Mouse (Mus musculus) neural tube, embryonic 13.5 days (tissue): ENCODE measurements around the gene Ralgapa2. TPM values are rescaled to one million over a fixed set of nuclear protein-coding genes. Genes with fewer than 3 reads are reported as not detected.
A peak's percentile ranks its signal among the peaks of the same experiment; 100 is the strongest.

Source experiments
- ATAC-seq: fragments of 200-750 bp; cut with Nextera tagmentation; 2 replicates; pipeline ENCODE4 v1.8.0; 2017; ENCODE audit warnings: low read depth, mild to moderate bottlenecking, moderate TSS enrichment, moderate library complexity
- H3K27ac ChIP-seq: fragments of 300-500 bp; sonication (generic); replicated peaks from 2 replicates; pipeline ENCODE4 v1.5.1; 2015; ENCODE audit warnings: moderate library complexity, mild to moderate bottlenecking, inconsistent platforms
- H3K27me3 ChIP-seq: fragments of 300-500 bp; sonication (generic); 2 replicates; pipeline ENCODE4 v1.6.1; 2015; ENCODE audit warnings: mild to moderate bottlenecking, inconsistent platforms
- H3K36me3 ChIP-seq: fragments of 300-500 bp; sonication (generic); 2 replicates; pipeline ENCODE4 v1.6.1; 2015; ENCODE audit warnings: mild to moderate bottlenecking, inconsistent platforms
- H3K4me1 ChIP-seq: fragments of 300-500 bp; sonication (generic); replicated peaks from 2 replicates; pipeline ENCODE4 v1.6.1; 2015; ENCODE audit warnings: inconsistent platforms
- H3K4me2 ChIP-seq: fragments of 300-500 bp; sonication (generic); 2 replicates; pipeline ENCODE4 v1.6.1; 2015; ENCODE audit warnings: inconsistent platforms, mild to moderate bottlenecking, moderate library complexity
- H3K4me3 ChIP-seq: fragments of 300-500 bp; sonication (generic); 2 replicates; pipeline ENCODE4 v1.5.1; 2015; ENCODE audit warnings: mild to moderate bottlenecking, inconsistent platforms
- H3K9ac ChIP-seq: fragments of 300-500 bp; sonication (generic); 2 replicates; pipeline ENCODE4 v1.6.1; 2015; ENCODE audit warnings: moderate library complexity, mild to moderate bottlenecking, inconsistent platforms
- H3K9me3 ChIP-seq: fragments of 300-500 bp; sonication (generic); 2 replicates; pipeline ENCODE4 v1.6.1; 2016; ENCODE audit warnings: inconsistent platforms
- WGBS: fragments of 180-500 bp; shearing (Covaris S2); methylation state at CpG from one replicate; pipeline ENCODE4 v1.1.7; 2015; 5-methylcytosine and 5-hydroxymethylcytosine counted together
- polyA plus RNA-seq: library from polyadenylated mRNA; unstranded; fragments of >200 nt; fragmentation: Nextera tagmentation; extraction: Ambion mirVana; gene quantifications from 2 replicates; pipeline ENCODE4 v1.2.1, GENCODE M21; 2015

The Ralgapa2 gene
- polyA plus RNA-seq, 1 experiment from 2014 or later, result 9.3 TPM

- Histone ChIP-seq H3K9me3 (no peaks in the 10 kb centered on the region), H3K27ac (no peak overlapping the region), H3K4me3 (no peak overlapping the region), H3K36me3 (no peaks in the 10 kb centered on the region), H3K4me2 (no peak overlapping the region), H3K27me3 (peaks cover 13% of the 10 kb centered on the region), H3K4me1 (peaks cover 32% of the 10 kb centered on the region), H3K9ac (no peak overlapping the region)
- WGBS, result 38% methylated on average over 5 of the region's 5 CpGs
- ATAC-seq, result 0 out of 2 replicates have a peak, but pooled peaks have one; percentile 41
Observed at GRCm38 (mm10) chr2:146331894-146332476, 180.2 kb downstream of the Ralgapa2 start.

GRCm38 (mm10) chr2:146330772-146331281 is 181.3 kb downstream of the Ralgapa2 start:
- Histone ChIP-seq H3K27me3 (peaks cover 13% of the 10 kb centered on the region), H3K4me3 (no peak overlapping the region), H3K27ac (peak overlapping the region; percentile 61), H3K4me2 (no peak overlapping the region), H3K36me3 (no peaks in the 10 kb centered on the region), H3K9ac (no peak overlapping the region), H3K9me3 (no peaks in the 10 kb centered on the region), H3K4me1 (peaks cover 35% of the 10 kb centered on the region)
- ATAC-seq, result peak; percentile 90
- 4% methylated on average over 8 of the region's 8 CpGs for WGBS

- Histone ChIP-seq H3K9me3 (no peaks in the 10 kb centered on the region), H3K4me2 (no peak overlapping the region), H3K4me1 (peaks cover 39% of the 10 kb centered on the region), H3K9ac (no peak overlapping the region), H3K27me3 (peaks cover 10% of the 10 kb centered on the region), H3K4me3 (no peak overlapping the region), H3K27ac (no peak overlapping the region), H3K36me3 (no peaks in the 10 kb centered on the region)
- WGBS, result 91% methylated on average over 1 of the region's 1 CpGs
- no peak for ATAC-seq
Observed at GRCm38 (mm10) chr2:146330101-146330500, 182.0 kb downstream of the Ralgapa2 start.

- ATAC-seq, result no peak
- no peak overlapping the region for H3K9ac ChIP-seq
- H3K9me3 ChIP-seq, result no peaks in the 10 kb centered on the region
- 37% methylated on average over 1 of the region's 1 CpGs for WGBS
- H3K4me3 ChIP-seq, result no peak overlapping the region
- no peak overlapping the region for H3K27ac ChIP-seq
- no peak overlapping the region for H3K4me2 ChIP-seq
- H3K27me3 ChIP-seq, result peaks cover 5% of the 10 kb centered on the region; the same call in 1 of the 2 replicates
- H3K36me3 ChIP-seq, result no peaks in the 10 kb centered on the region
- peaks cover 45% of the 10 kb centered on the region for H3K4me1 ChIP-seq
Observed at GRCm38 (mm10) chr2:146326654-146327053, 185.5 kb downstream of the Ralgapa2 start.

- Histone ChIP-seq H3K36me3 (no peaks in the 10 kb centered on the region), H3K4me1 (peaks cover 30% of the 10 kb centered on the region), H3K9me3 (no peaks in the 10 kb centered on the region), H3K9ac (peak overlapping the region; percentile 60), H3K27me3 (peaks cover 5% of the 10 kb centered on the region; the same call in 1 of the 2 replicates), H3K4me2 (peak overlapping the region; percentile 35), H3K27ac (peak overlapping the region; percentile 75), H3K4me3 (no peak overlapping the region)
- WGBS, result 8% methylated on average over 15 of the region's 15 CpGs
- ATAC-seq, result peak; percentile 88
Observed at GRCm38 (mm10) chr2:146324907-146325715, 187.0 kb downstream of the Ralgapa2 start.

GRCm38 (mm10) chr2:146324140-146324906 is 187.8 kb downstream of the Ralgapa2 start:
- no peak overlapping the region for H3K4me3 ChIP-seq
- H3K36me3 ChIP-seq, result no peaks in the 10 kb centered on the region
- peak; percentile 34; the same call in 1 of the 2 replicates for ATAC-seq
- H3K4me2 ChIP-seq, result peak overlapping the region; percentile 35
- 59% methylated on average over 3 of the region's 3 CpGs for WGBS
- H3K9me3 ChIP-seq, result no peaks in the 10 kb centered on the region
- H3K27ac ChIP-seq, result peak overlapping the region; percentile 75
- H3K4me1 ChIP-seq, result peaks cover 27% of the 10 kb centered on the region
- peak overlapping the region; percentile 60; the same call in 1 of the 2 replicates for H3K9ac ChIP-seq
- H3K27me3 ChIP-seq, result peaks cover 5% of the 10 kb centered on the region; the same call in 1 of the 2 replicates

- no peak overlapping the region for H3K4me2 ChIP-seq
- ATAC-seq, result no peak
- WGBS, result 86% methylated on average over 4 of the region's 4 CpGs
Observed at GRCm38 (mm10) chr2:146323528-146323927, 188.6 kb downstream of the Ralgapa2 start.

GRCm38 (mm10) chr2:146322770-146323169 is 189.4 kb downstream of the Ralgapa2 start:
- Histone ChIP-seq H3K36me3 (no peaks in the 10 kb centered on the region), H3K9me3 (no peaks in the 10 kb centered on the region), H3K9ac (no peak overlapping the region), H3K27me3 (no peaks in the 10 kb centered on the region), H3K4me2 (no peak overlapping the region), H3K27ac (no peak overlapping the region), H3K4me3 (no peak overlapping the region), H3K4me1 (peaks cover 27% of the 10 kb centered on the region)
- no peak for ATAC-seq
- 77% methylated on average over 2 of the region's 2 CpGs for WGBS

More at GRCm38 (mm10) chr2:146323528-146323927, 188.6 kb downstream of the Ralgapa2 start:
- H3K27ac ChIP-seq, result no peak overlapping the region
- no peak overlapping the region for H3K9ac ChIP-seq
- no peaks in the 10 kb centered on the region for H3K9me3 ChIP-seq
- H3K27me3 ChIP-seq, result 0 out of 2 replicates have a peak, but pooled peaks cover under 1% of the 10 kb centered on the region
- no peaks in the 10 kb centered on the region for H3K36me3 ChIP-seq
- peaks cover 27% of the 10 kb centered on the region for H3K4me1 ChIP-seq
- no peak overlapping the region for H3K4me3 ChIP-seq

- no peaks in the 10 kb centered on the region for H3K27me3 ChIP-seq
- H3K9me3 ChIP-seq, result no peaks in the 10 kb centered on the region
- H3K4me2 ChIP-seq, result no peak overlapping the region
- no peak overlapping the region for H3K4me3 ChIP-seq
- no peak overlapping the region for H3K27ac ChIP-seq
- no peak overlapping the region for H3K9ac ChIP-seq
- 93% methylated on average over 2 of the region's 2 CpGs for WGBS
- no peaks in the 10 kb centered on the region for H3K36me3 ChIP-seq
- ATAC-seq, result no peak
- H3K4me1 ChIP-seq, result peaks cover 27% of the 10 kb centered on the region
Observed at GRCm38 (mm10) chr2:146322019-146322418, 190.1 kb downstream of the Ralgapa2 start.

- Histone ChIP-seq H3K27me3 (no peaks in the 10 kb centered on the region), H3K9me3 (no peaks in the 10 kb centered on the region), H3K36me3 (no peaks in the 10 kb centered on the region), H3K27ac (no peak overlapping the region), H3K4me1 (peaks cover 20% of the 10 kb centered on the region), H3K9ac (no peak overlapping the region), H3K4me3 (no peak overlapping the region), H3K4me2 (no peak overlapping the region)
- 94% methylated on average over 2 of the region's 2 CpGs for WGBS
- no peak for ATAC-seq
Observed at GRCm38 (mm10) chr2:146320666-146321065, 191.5 kb downstream of the Ralgapa2 start.

- no peak overlapping the region for H3K9ac ChIP-seq
- no peak overlapping the region for H3K4me2 ChIP-seq
- no peak overlapping the region for H3K4me3 ChIP-seq
- H3K27me3 ChIP-seq, result no peaks in the 10 kb centered on the region
- no peaks in the 10 kb centered on the region for H3K9me3 ChIP-seq
- H3K27ac ChIP-seq, result 0 out of 2 replicates have a peak overlapping the region, but pooled peaks have one; percentile 18
- ATAC-seq, result no peak
- 70% methylated on average over 5 of the region's 5 CpGs for WGBS
- peaks cover 13% of the 10 kb centered on the region for H3K4me1 ChIP-seq
- no peaks in the 10 kb centered on the region for H3K36me3 ChIP-seq
Observed at GRCm38 (mm10) chr2:146314751-146315150, 197.4 kb downstream of the Ralgapa2 start.
